Mouse (Mus musculus): ENCODE measurements around the gene St3gal3. TPM values are rescaled to one million over a fixed set of nuclear protein-coding genes. Genes with fewer than 3 reads are reported as not detected.

St3gal3 gene
- polyA plus RNA-seq, 1 experiment: 23.4 TPM

DNA sequence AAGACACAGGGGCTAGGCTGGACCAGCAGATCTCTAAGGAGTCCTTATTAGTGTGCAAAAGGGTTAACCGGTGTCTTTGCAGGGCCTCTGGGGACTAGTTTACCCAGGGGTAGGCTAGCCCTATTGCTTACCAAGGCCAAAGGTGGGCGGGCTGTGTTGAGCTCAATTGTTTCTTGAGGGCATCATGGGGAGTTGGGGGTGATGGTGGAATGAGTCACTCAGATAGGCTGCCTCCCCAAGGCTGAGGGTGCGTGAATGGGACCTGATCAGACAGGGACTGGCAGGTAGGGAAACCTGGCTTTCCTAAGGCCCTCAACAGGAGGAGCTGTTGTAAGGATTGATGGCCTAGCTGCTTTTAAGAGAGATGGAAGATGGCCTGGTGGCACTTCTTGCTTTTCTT, 142.7 kb downstream of the St3gal3 start:
- TF ChIP-seq CTCF (IDR thresholded peaks at IDR 0.05; ENCODE audit: insufficient read depth, low read length) (no peak), POLR2A (IDR thresholded peaks at IDR 0.05; ENCODE audit: borderline replicate concordance, extremely low read depth, low read depth, low read length) (no peak)
- 94% methylated on average over 3 of the region's 3 CpGs for WGBS
- peaks cover 10% of the 10 kb centered on the region for H3K4me1 ChIP-seq (ENCODE audit: control insufficient read depth, insufficient read depth, low read length)
- no peak overlapping the region for H3K4me3 ChIP-seq (replicated peaks; ENCODE audit: extremely low read depth, low read depth, low read length)
- no peak for DNase-seq

DNA sequence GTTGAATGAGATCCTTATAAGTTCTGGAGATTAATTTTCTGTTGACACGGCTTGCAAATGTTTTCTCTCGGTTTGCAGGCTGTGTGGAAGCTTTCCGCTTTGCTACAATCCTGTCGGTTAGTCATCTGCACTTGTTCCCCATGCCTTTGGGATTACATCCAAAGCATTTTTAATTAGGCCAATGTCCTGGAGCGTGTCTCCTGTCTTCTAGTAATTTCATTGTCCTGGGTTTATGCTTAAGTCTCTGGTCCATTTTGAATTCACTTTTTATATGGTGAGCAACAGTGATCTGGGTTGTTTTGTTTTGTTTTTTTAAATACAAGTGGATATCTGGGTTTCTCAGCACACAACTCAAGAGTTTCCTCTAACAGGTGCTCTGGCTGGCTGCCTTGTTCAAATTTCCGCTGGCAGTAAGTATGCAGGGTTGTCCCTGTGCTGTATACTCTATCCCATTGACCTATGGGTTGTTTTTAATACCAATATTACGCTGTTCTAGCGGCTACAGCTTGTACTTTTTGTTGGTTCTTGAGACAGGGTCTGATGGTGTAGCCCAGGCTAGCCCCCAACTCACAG, 143.6 kb downstream of the St3gal3 start:
- no peak for DNase-seq
- TF ChIP-seq POLR2A (IDR thresholded peaks at IDR 0.05; ENCODE audit: borderline replicate concordance, extremely low read depth, low read depth, low read length): no peak
- no peak for TF ChIP-seq CTCF (IDR thresholded peaks at IDR 0.05; ENCODE audit: insufficient read depth, low read length)
- 67% methylated on average over 8 of the region's 8 CpGs for WGBS
- peaks cover 10% of the 10 kb centered on the region for H3K4me1 ChIP-seq (ENCODE audit: control insufficient read depth, insufficient read depth, low read length)
- no peak overlapping the region for H3K4me3 ChIP-seq (replicated peaks; ENCODE audit: extremely low read depth, low read depth, low read length)

DNA sequence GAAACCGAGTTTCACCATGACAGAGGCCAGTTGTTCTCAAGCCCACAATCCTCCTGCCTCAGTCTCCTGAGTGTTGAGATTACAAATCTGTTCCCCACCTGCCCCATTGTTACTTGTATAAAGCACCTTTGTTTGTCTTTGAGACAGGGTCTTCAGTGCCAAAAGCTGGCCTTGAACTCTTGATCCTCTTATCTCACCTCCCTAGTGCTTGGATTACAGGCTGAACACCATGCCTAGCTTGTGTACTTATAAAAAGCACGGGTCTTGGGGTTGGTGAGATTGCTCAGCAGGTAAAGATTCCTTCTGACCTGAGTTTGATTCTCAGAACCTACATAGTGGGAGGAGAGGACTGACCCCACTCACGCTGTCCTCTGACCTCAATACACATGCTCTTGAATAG, 144.1 kb downstream of the St3gal3 start:
- DNase-seq: no peak
- TF ChIP-seq POLR2A (IDR thresholded peaks at IDR 0.05; ENCODE audit: borderline replicate concordance, extremely low read depth, low read depth, low read length): no peak
- Histone ChIP-seq H3K4me1 (ENCODE audit: control insufficient read depth, insufficient read depth, low read length) (peaks cover 10% of the 10 kb centered on the region), H3K4me3 (replicated peaks; ENCODE audit: extremely low read depth, low read depth, low read length) (no peak overlapping the region)
- WGBS: 62% methylated on average over 3 of the region's 3 CpGs

DNA sequence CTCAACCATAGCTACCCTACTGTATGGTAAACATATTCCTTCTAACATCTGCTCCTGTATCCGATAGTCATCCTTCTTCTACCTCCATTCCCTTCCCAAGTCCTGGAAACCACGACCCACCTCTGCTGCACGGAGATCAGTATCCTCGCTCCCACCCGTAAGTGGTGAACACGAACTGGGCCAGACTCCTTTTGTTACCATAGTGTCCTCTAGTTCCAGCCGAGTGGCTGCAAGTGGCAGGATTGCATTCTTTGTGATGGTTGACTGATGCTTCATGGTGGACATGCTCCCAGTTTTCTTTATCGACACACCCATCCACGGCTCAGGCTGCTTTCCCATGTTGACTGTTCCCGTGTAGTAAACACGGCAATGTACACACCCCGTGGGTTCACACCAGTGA, 144.9 kb downstream of the St3gal3 start:
- WGBS: 80% methylated on average over 12 of the region's 12 CpGs
- no peak for DNase-seq
- Histone ChIP-seq H3K4me3 (replicated peaks; ENCODE audit: extremely low read depth, low read depth, low read length) (no peak overlapping the region), H3K4me1 (ENCODE audit: control insufficient read depth, insufficient read depth, low read length) (peaks cover 10% of the 10 kb centered on the region)
- TF ChIP-seq POLR2A (IDR thresholded peaks at IDR 0.05; ENCODE audit: borderline replicate concordance, extremely low read depth, low read depth, low read length) (no peak), CTCF (IDR thresholded peaks at IDR 0.05; ENCODE audit: insufficient read depth, low read length) (no peak)

DNA sequence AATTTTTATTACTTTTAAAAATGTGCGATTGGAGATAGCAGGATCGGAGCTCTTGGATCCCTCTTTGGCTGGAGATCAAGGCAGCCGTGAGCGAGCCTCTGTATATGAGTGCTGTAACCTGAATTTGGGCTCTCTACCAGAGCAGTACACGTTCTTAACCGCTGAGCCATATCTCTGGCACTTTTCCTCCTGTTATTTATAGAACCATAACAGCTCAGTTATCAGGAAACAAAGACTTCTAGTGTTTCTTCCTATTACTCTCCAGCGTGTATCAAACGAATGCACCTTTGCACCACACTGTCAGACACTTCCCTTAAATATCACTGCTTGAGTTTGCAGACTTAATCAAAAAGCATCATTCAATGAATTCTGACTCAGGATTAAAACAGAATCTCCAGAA, 147.9 kb downstream of the St3gal3 start:
- no peak for DNase-seq
- Histone ChIP-seq H3K4me1 (ENCODE audit: control insufficient read depth, insufficient read depth, low read length) (peaks cover 6% of the 10 kb centered on the region), H3K4me3 (replicated peaks; ENCODE audit: extremely low read depth, low read depth, low read length) (no peak overlapping the region)
- TF ChIP-seq POLR2A (IDR thresholded peaks at IDR 0.05; ENCODE audit: borderline replicate concordance, extremely low read depth, low read depth, low read length) (no peak), CTCF (IDR thresholded peaks at IDR 0.05; ENCODE audit: insufficient read depth, low read length) (no peak)
- 9% methylated on average over 8 of the region's 8 CpGs for WGBS

DNA sequence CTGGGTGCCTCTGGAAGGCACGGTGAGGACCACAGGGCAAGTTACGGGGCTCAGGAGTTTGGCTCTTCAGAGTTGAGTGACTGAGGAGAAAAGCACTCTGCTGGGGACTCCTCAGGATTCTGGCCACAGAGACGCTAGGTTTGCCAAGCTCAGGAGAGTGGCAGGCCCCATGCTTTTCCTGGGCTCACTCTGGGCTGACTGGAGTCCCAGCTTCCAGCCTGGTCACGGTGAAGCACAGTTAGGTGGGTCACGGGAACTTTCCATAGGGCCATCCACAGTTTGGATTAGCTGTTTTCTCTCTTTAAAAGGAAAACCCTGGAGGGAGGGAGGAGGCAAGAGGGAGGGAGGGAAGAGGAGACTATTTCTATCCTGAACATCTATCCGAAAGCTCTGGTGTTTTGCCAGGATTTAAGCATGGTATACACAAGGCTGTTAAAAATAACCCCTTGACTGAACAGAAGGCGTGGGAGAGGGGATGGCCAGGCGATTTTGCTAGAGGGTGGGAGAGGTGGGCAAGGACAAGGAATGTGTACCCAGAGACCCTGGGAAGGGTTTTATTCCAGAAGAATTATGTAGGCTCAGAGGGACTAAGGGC, 149.6 kb downstream of the St3gal3 start:
- TF ChIP-seq CTCF (IDR thresholded peaks at IDR 0.05; ENCODE audit: insufficient read depth, low read length) (no peak), POLR2A (IDR thresholded peaks at IDR 0.05; ENCODE audit: borderline replicate concordance, extremely low read depth, low read depth, low read length) (no peak)
- H3K4me1 ChIP-seq (ENCODE audit: control insufficient read depth, insufficient read depth, low read length): peaks cover 4% of the 10 kb centered on the region; the same call in 1 of the 2 replicates
- 75% methylated on average over 8 of the region's 8 CpGs for WGBS
- DNase-seq: no peak
- no peak overlapping the region for H3K4me3 ChIP-seq (replicated peaks; ENCODE audit: extremely low read depth, low read depth, low read length)

DNA sequence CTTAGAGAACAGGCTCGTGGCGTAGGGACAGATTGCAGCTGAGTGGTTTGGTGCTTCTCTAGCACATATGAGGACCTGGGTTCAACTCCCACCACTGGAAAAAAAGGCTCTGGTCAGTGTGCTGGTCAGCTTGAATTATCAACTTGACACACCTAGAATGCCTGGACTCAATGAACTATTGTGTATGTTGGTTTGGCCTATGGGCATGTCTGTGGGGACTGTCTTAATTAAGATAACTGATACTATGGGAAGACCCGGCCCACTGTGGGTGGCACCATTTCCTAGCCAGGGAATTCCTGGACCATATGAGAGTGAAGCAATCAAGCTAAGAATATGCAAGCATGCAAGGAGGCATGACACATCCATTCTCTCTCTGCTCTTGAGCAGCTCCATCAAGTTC, 150.5 kb downstream of the St3gal3 start:
- H3K4me1 ChIP-seq (ENCODE audit: control insufficient read depth, insufficient read depth, low read length): peaks cover 4% of the 10 kb centered on the region; the same call in 1 of the 2 replicates
- TF ChIP-seq POLR2A (IDR thresholded peaks at IDR 0.05; ENCODE audit: borderline replicate concordance, extremely low read depth, low read depth, low read length) (no peak), CTCF (IDR thresholded peaks at IDR 0.05; ENCODE audit: insufficient read depth, low read length) (no peak)
- no peak overlapping the region for H3K4me3 ChIP-seq (replicated peaks; ENCODE audit: extremely low read depth, low read depth, low read length)
- 94% methylated on average over 3 of the region's 3 CpGs for WGBS
- DNase-seq: no peak

DNA sequence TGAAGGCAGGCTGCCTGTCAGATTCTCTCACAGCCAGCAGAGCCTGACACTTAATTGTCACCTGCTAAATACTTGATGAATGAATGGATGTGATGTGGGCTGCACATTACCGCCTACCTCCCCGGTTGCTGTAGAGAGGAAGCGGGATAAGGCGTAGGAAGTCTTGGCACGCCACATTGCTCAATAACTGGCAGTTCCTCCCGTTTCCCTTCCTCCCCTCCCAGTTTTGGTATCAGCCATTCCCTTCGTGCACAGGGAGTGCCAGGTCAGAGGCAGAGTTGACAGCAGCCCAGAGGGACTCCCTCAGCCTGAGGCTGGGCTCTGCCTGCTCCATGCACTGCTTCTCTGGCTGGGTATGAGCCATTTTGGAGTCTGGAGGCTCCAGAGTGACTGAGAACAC, 152.0 kb downstream of the St3gal3 start:
- Histone ChIP-seq H3K4me3 (replicated peaks; ENCODE audit: extremely low read depth, low read depth, low read length) (no peak overlapping the region), H3K4me1 (ENCODE audit: control insufficient read depth, insufficient read depth, low read length) (peaks cover 4% of the 10 kb centered on the region; the same call in 1 of the 2 replicates)
- no peak for DNase-seq
- TF ChIP-seq POLR2A (IDR thresholded peaks at IDR 0.05; ENCODE audit: borderline replicate concordance, extremely low read depth, low read depth, low read length): no peak
- no peak for TF ChIP-seq CTCF (IDR thresholded peaks at IDR 0.05; ENCODE audit: insufficient read depth, low read length)
- 21% methylated on average over 7 of the region's 7 CpGs for whole genome bisulfite sequencing

DNA sequence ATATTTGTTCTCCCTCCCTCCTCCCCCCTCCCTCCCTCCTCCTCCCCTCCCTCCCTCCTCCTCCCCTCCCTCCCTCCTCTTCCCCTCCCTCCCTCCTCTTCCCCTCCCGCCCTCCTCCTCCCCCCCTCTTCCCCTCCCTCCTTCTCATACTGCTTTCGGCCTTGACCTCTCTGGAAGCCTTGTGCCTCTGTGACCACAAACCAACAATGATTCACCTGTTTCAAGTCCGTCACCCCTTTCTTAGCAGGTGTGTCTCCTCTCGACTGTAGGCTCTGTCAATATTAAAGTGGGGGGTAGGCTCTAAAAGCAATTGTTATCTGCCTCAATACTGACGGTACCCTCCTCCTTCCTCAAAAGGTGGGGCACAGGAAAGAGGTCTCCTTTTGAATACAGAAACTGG, 153.2 kb downstream of the St3gal3 start:
- Histone ChIP-seq H3K4me3 (replicated peaks; ENCODE audit: extremely low read depth, low read depth, low read length) (no peak overlapping the region), H3K4me1 (ENCODE audit: control insufficient read depth, insufficient read depth, low read length) (peaks cover 4% of the 10 kb centered on the region; the same call in 1 of the 2 replicates)
- TF ChIP-seq POLR2A (IDR thresholded peaks at IDR 0.05; ENCODE audit: borderline replicate concordance, extremely low read depth, low read depth, low read length): no peak
- no peak for TF ChIP-seq CTCF (IDR thresholded peaks at IDR 0.05; ENCODE audit: insufficient read depth, low read length)
- no peak for DNase-seq
- 69% methylated on average over 3 of the region's 5 CpGs for WGBS

DNA sequence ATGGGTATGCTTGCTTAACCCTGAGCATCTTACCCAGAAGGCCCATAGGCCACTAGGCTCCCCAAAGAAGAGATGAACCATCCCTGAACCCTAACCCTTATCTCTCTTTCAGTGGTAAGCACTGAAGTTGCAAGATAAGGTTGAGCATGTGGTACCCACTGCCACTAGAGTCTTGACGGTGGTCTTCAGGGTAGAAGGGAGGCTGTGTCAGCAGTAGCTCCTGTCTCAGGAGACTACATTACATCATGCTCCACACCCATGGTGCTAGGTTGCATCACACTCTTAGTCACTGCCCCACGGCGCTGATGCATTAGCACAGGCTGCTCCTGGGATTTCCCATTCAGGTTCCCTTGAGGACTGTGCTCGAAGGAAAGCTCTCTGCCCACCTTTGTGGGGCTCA, 154.6 kb downstream of the St3gal3 start:
- peaks cover 4% of the 10 kb centered on the region; the same call in 1 of the 2 replicates for H3K4me1 ChIP-seq (ENCODE audit: control insufficient read depth, insufficient read depth, low read length)
- no peak for DNase-seq
- 92% methylated on average over 4 of the region's 4 CpGs for WGBS
- TF ChIP-seq POLR2A (IDR thresholded peaks at IDR 0.05; ENCODE audit: borderline replicate concordance, extremely low read depth, low read depth, low read length): no peak
- no peak for TF ChIP-seq CTCF (IDR thresholded peaks at IDR 0.05; ENCODE audit: insufficient read depth, low read length)
- no peak overlapping the region for H3K4me3 ChIP-seq (replicated peaks; ENCODE audit: extremely low read depth, low read depth, low read length)
